ENCODE assay signal across 18 mouse cellular contexts in the genomic region with DNA sequence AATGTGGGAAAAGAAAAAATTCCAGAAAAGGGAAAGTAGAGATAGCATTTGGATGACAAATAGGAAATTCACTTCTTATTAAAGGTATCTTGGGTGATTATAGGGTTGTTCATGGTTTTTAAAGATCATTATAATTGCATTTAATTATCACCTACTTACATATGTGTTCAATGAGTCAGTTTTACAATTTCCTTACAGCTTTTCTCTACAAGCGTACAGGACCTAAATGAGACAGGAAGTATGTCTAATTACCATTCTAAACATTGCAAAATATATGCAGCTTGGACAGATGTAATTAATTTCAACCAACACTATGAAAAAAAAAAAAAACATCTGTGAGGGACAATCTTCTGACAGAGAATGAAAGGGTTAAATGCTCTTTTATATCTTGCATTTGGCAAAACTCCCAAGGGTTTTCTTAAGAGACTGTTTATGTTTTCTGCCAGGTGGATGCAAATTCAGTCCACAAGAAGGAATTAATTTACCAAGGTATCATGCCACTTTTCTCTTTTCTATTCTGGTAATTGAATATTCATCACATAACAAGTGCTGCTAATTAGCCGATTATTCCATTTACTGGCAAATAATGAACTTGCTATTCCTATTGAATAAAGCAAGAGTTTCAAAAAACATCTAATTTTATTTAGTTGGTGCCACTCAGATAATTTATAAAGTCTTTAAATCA.
DNase-seq lines count a peak whose midpoint lies in the region; ATAC-seq and TF ChIP-seq lines count a peak whose summit lies in the region.
"Had no signal": no experiment of that assay in that cellular context is flagged by ENCODE, and none has a peak within 500 bp of the region (broad histone marks: within the 10 kb centered on the region; RNA-seq: fewer than 3 reads in every experiment).

No protein-coding gene starts in this region.

- intact Hi-C loops in heart, postnatal 25 days (cut with DNase I) = no loop called here

- no peaks in the 10 kb centered on the region for H3K9me3 ChIP-seq in forebrain, embryonic 12.5 days
- H3K9me3 ChIP-seq in forebrain, postnatal 0 days (ENCODE audit: low read length) = no peaks in the 10 kb centered on the region
- 0 out of 2 replicates have a peak, but pooled peaks cover 3% of the 10 kb centered on the region for H3K9me3 ChIP-seq in forebrain, embryonic 13.5 days (replicated peaks)
- H3K9me3 ChIP-seq in forebrain, embryonic 15.5 days = no peaks in the 10 kb centered on the region
- H3K9me3 ChIP-seq: embryonic facial prominence, embryonic 10.5 days; embryonic facial prominence, embryonic 12.5 days had no signal

- peak; percentile 60; the same call in 1 of the 2 replicates for ATAC-seq in forebrain, embryonic 12.5 days (ENCODE audit: low FRiP score)
- ATAC-seq in forebrain, postnatal 0 days = no peak
- peak; percentile 85 for ATAC-seq in forebrain, embryonic 13.5 days
- ATAC-seq in forebrain, embryonic 15.5 days (replicated peaks) = peak; percentile 76

- H3K4me3 ChIP-seq in forebrain, embryonic 12.5 days (replicated peaks) = no peak overlapping the region
- no peak overlapping the region for H3K4me3 ChIP-seq in forebrain, postnatal 0 days (ENCODE audit: low read depth, low read length)
- H3K4me3 ChIP-seq in forebrain, embryonic 13.5 days = no peak overlapping the region
- H3K4me3 ChIP-seq in forebrain, embryonic 15.5 days = no peak overlapping the region
- H3K4me3 ChIP-seq: embryonic facial prominence, embryonic 10.5 days; embryonic facial prominence, embryonic 12.5 days had no signal

- no peak for TF ChIP-seq POLR2A in brain, embryonic 14.5 days (IDR thresholded peaks at IDR 0.05; ENCODE audit: borderline replicate concordance, extremely low read depth, insufficient read depth, insufficient read length, poor library complexity, severe bottlenecking)

- no peaks in the 10 kb centered on the region for H3K4me1 ChIP-seq in forebrain, embryonic 12.5 days
- no peaks in the 10 kb centered on the region for H3K4me1 ChIP-seq in forebrain, postnatal 0 days (ENCODE audit: insufficient read depth)
- peaks cover 3% of the 10 kb centered on the region; the same call in 1 of the 2 replicates for H3K4me1 ChIP-seq in forebrain, embryonic 13.5 days
- peaks cover 4% of the 10 kb centered on the region; the same call in 1 of the 2 replicates for H3K4me1 ChIP-seq in forebrain, embryonic 15.5 days
- H3K4me1 ChIP-seq: embryonic facial prominence, embryonic 10.5 days; embryonic facial prominence, embryonic 12.5 days had no signal

- H3K27ac ChIP-seq in forebrain, embryonic 12.5 days = no peak overlapping the region
- no peak overlapping the region for H3K27ac ChIP-seq in forebrain, postnatal 0 days (ENCODE audit: low read depth, low read length)
- no peak overlapping the region for H3K27ac ChIP-seq in forebrain, embryonic 13.5 days
- no peak overlapping the region for H3K27ac ChIP-seq in forebrain, embryonic 15.5 days (replicated peaks)
- H3K27ac ChIP-seq: embryonic facial prominence, embryonic 10.5 days; embryonic facial prominence, embryonic 12.5 days had no signal

- no peaks in the 10 kb centered on the region for H3K27me3 ChIP-seq in forebrain, embryonic 12.5 days
- no peaks in the 10 kb centered on the region for H3K27me3 ChIP-seq in forebrain, postnatal 0 days (ENCODE audit: insufficient read depth, low read length)
- H3K27me3 ChIP-seq in forebrain, embryonic 13.5 days = no peaks in the 10 kb centered on the region
- H3K27me3 ChIP-seq in forebrain, embryonic 15.5 days = no peaks in the 10 kb centered on the region
- H3K27me3 ChIP-seq: embryonic facial prominence, embryonic 12.5 days had no signal

- H3K9ac ChIP-seq in forebrain, embryonic 12.5 days = no peak overlapping the region
- no peak overlapping the region for H3K9ac ChIP-seq in forebrain, postnatal 0 days
- H3K9ac ChIP-seq in forebrain, embryonic 13.5 days = no peak overlapping the region
- H3K9ac ChIP-seq in forebrain, embryonic 15.5 days (replicated peaks) = no peak overlapping the region
- H3K9ac ChIP-seq: embryonic facial prominence, embryonic 12.5 days had no signal

- H3K36me3 ChIP-seq in forebrain, embryonic 12.5 days (replicated peaks) = no peaks in the 10 kb centered on the region
- no peaks in the 10 kb centered on the region for H3K36me3 ChIP-seq in forebrain, postnatal 0 days (ENCODE audit: insufficient read depth)
- no peaks in the 10 kb centered on the region for H3K36me3 ChIP-seq in forebrain, embryonic 13.5 days (ENCODE audit: poor library complexity, severe bottlenecking)
- no peaks in the 10 kb centered on the region for H3K36me3 ChIP-seq in forebrain, embryonic 15.5 days
- H3K36me3 ChIP-seq: embryonic facial prominence, embryonic 10.5 days; embryonic facial prominence, embryonic 12.5 days had no signal

- 44% methylated on average over 2 of the region's 2 CpGs for WGBS in forebrain, embryonic 12.5 days
- WGBS in forebrain, postnatal 0 days = 21% methylated on average over 2 of the region's 2 CpGs
- WGBS in forebrain, embryonic 13.5 days = 26% methylated on average over 2 of the region's 2 CpGs
- WGBS in forebrain, embryonic 15.5 days = 19% methylated on average over 2 of the region's 2 CpGs

- DNase-seq in forebrain, postnatal 0 days = no peak
- DNase-seq in brain, embryonic 14.5 days (ENCODE audit: low read depth) = peak; percentile 83
- DNase-seq in heart, postnatal 25 days (ENCODE audit: low spot score) = no peak
- DNase-seq in layer of hippocampus, postnatal 10 days (ENCODE audit: low spot score in 2 of 2) = no peak
- no peak for DNase-seq in kidney, adult 8-10 months
- DNase-seq: adrenal gland, adult 2 months; adrenal gland, postnatal 10 days; adrenal gland, postnatal 25 days; cerebellum, adult 11-12 months; cerebellum, adult 2 months; cerebellum, adult 9-10 months; cerebellum, postnatal 10 days; cerebellum, postnatal 25 days had no signal

- TF ChIP-seq CTCF in forebrain, postnatal 0 days (IDR thresholded peaks at IDR 0.05; ENCODE audit: low read depth) = no peak
- no peak for TF ChIP-seq CTCF in brain, embryonic 14.5 days (IDR thresholded peaks at IDR 0.05; ENCODE audit: borderline replicate concordance, extremely low read depth, insufficient read depth, insufficient read length)

- no peak overlapping the region for H3K4me2 ChIP-seq in forebrain, embryonic 12.5 days
- no peak overlapping the region for H3K4me2 ChIP-seq in forebrain, postnatal 0 days (ENCODE audit: low read depth)
- H3K4me2 ChIP-seq in forebrain, embryonic 13.5 days = no peak overlapping the region
- H3K4me2 ChIP-seq in forebrain, embryonic 15.5 days (replicated peaks) = no peak overlapping the region
- H3K4me2 ChIP-seq: embryonic facial prominence, embryonic 12.5 days had no signal
